ENCODE assay signal across 23 mouse cellular contexts in the genomic region with DNA sequence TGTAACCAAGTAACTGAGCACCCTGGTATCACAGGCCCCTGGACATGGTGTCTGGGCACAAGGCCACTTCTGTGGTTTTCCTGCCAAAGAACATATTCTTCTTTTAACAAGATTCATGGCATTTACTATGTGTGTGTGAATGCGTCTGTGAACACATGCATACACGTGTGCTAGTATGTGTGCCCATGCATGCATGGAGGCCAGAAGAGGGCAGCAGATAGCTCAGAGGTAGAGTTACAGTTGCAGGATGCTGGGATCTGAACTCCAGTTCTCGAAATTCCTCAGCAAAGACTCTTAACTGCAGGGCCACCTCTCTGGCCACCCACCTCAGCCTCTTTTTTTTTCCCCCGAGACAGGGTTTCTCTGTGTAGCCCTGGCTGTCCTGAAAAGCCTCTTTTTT. TPM values are rescaled to one million over a fixed set of nuclear protein-coding genes. Genes with fewer than 3 reads are reported as not detected.
DNase-seq lines count a peak whose midpoint lies in the region; ATAC-seq and TF ChIP-seq lines count a peak whose summit lies in the region.
"Had no signal": no experiment of that assay in that cellular context is flagged by ENCODE, and none has a peak within 500 bp of the region (broad histone marks: within the 10 kb centered on the region; RNA-seq: fewer than 3 reads in every experiment).

No protein-coding gene starts in this region.

- no peak overlapping the region for H3K4me3 ChIP-seq in kidney, adult 2 months (ENCODE audit: insufficient read depth, low read depth, low read length)
- H3K4me3 ChIP-seq in lung, embryonic 14.5 days (ENCODE audit: low read depth, low read length) = no peak overlapping the region
- no peak overlapping the region for H3K4me3 ChIP-seq in ES-Bruce4 (ENCODE audit: low read depth, low read length)
- H3K4me3 ChIP-seq in embryonic fibroblast, embryonic 13.5 days (ENCODE audit: insufficient read depth, low read length) = no peak overlapping the region
- H3K4me3 ChIP-seq: gastrocnemius, adult 2 months; heart, embryonic 12.5 days; hindbrain, embryonic 12.5 days; limb, embryonic 15.5 days; midbrain, embryonic 12.5 days; stomach, embryonic 15.5 days had no signal

- peak; percentile 57 for TF ChIP-seq CTCF in kidney, adult 2 months (conservative IDR thresholded peaks at IDR 0.05; ENCODE audit: insufficient read depth, insufficient read length, low read depth, low read length)
- TF ChIP-seq CTCF in lung, embryonic 14.5 days (IDR thresholded peaks at IDR 0.05; ENCODE audit: low read depth) = peak; percentile 12; the same call in 1 of the 2 replicates
- TF ChIP-seq CTCF in ES-Bruce4 (IDR thresholded peaks at IDR 0.05; ENCODE audit: low read depth, low read length) = peak; percentile 15
- peak; percentile 38; the same call in 1 of the 2 replicates for TF ChIP-seq CTCF in embryonic fibroblast, embryonic 13.5 days (IDR thresholded peaks at IDR 0.05; ENCODE audit: borderline replicate concordance, insufficient read depth, low read length)

- H3K36me3 ChIP-seq in kidney, adult 2 months (ENCODE audit: control insufficient read depth, insufficient read depth, low read length) = peaks cover 3% of the 10 kb centered on the region; the same call in 1 of the 2 replicates
- peaks cover 68% of the 10 kb centered on the region for H3K36me3 ChIP-seq in lung, embryonic 14.5 days (ENCODE audit: insufficient read depth)
- peaks cover 11% of the 10 kb centered on the region for H3K36me3 ChIP-seq in ES-Bruce4 (ENCODE audit: control insufficient read depth, insufficient read depth, low read length, poor library complexity, severe bottlenecking)

- no peaks in the 10 kb centered on the region for H3K9me3 ChIP-seq in lung, embryonic 14.5 days (ENCODE audit: low read depth, low read length)
- H3K9me3 ChIP-seq in ES-Bruce4 (replicated peaks; ENCODE audit: control insufficient read depth, insufficient read depth, low read length, poor library complexity, severe bottlenecking) = no peaks in the 10 kb centered on the region
- H3K9me3 ChIP-seq: hindbrain, embryonic 12.5 days; limb, embryonic 15.5 days; midbrain, embryonic 12.5 days; stomach, embryonic 15.5 days had no signal

- no peak overlapping the region for H3K4me2 ChIP-seq in lung, embryonic 14.5 days
- H3K4me2 ChIP-seq: heart, embryonic 12.5 days; hindbrain, embryonic 12.5 days; limb, embryonic 15.5 days; midbrain, embryonic 12.5 days; stomach, embryonic 15.5 days had no signal

- no peaks in the 10 kb centered on the region for H3K27me3 ChIP-seq in kidney, adult 2 months (replicated peaks; ENCODE audit: control insufficient read depth, insufficient read depth, low read length)
- H3K27me3 ChIP-seq in lung, embryonic 14.5 days (ENCODE audit: insufficient read depth, low read length) = no peaks in the 10 kb centered on the region
- no peaks in the 10 kb centered on the region for H3K27me3 ChIP-seq in ES-Bruce4 (ENCODE audit: control insufficient read depth, insufficient read depth, low read length, poor library complexity, severe bottlenecking)
- H3K27me3 ChIP-seq: heart, embryonic 12.5 days; hindbrain, embryonic 12.5 days; limb, embryonic 15.5 days; midbrain, embryonic 12.5 days; Patski; stomach, embryonic 15.5 days had no signal

- TF ChIP-seq POLR2A in kidney, adult 2 months (IDR thresholded peaks at IDR 0.05; ENCODE audit: low read depth, low read length) = no peak
- no peak for TF ChIP-seq POLR2A in ES-Bruce4 (IDR thresholded peaks at IDR 0.05; ENCODE audit: insufficient read depth, low read length)
- no peak for TF ChIP-seq POLR2A in embryonic fibroblast, embryonic 13.5 days (IDR thresholded peaks at IDR 0.05; ENCODE audit: low read depth, low read length)

- no peak for ATAC-seq in lung, embryonic 14.5 days (ENCODE audit: insufficient read depth)
- ATAC-seq: activated CD4-positive, CD25-positive, alpha-beta regulatory T cell, adult 4 months; Patski had no signal

- 88% methylated on average over 4 of the region's 4 CpGs for WGBS in kidney, adult 2 months
- WGBS in lung, embryonic 14.5 days = 88% methylated on average over 4 of the region's 4 CpGs

- DNase-seq in kidney, adult 2 months = no peak
- no peak for DNase-seq in kidney, adult 11 months
- no peak for DNase-seq in lung, embryonic 14.5 days
- DNase-seq in lung, postnatal 4 days = no peak
- no peak for DNase-seq in cerebellum, postnatal 25 days
- DNase-seq: adrenal gland, postnatal 10 days; cerebellum, adult 11 months; cerebellum, postnatal 10 days; embryo, embryonic 11 days; gastrocnemius, adult 2 months; heart, postnatal 14 days; kidney, postnatal 10 days; lung, postnatal 14 days; right cerebral cortex, postnatal 25 days had no signal

- peaks cover 7% of the 10 kb centered on the region; the same call in 1 of the 2 replicates for H3K4me1 ChIP-seq in kidney, adult 2 months (ENCODE audit: control insufficient read depth, insufficient read depth, low read length)
- H3K4me1 ChIP-seq in lung, embryonic 14.5 days (ENCODE audit: insufficient read depth) = peaks cover 4% of the 10 kb centered on the region; the same call in 1 of the 2 replicates
- no peaks in the 10 kb centered on the region for H3K4me1 ChIP-seq in ES-Bruce4 (ENCODE audit: control insufficient read depth, insufficient read depth, low read length)
- H3K4me1 ChIP-seq in embryonic fibroblast, embryonic 13.5 days (ENCODE audit: control insufficient read depth, insufficient read depth, low read length) = peaks cover 2% of the 10 kb centered on the region; the same call in 1 of the 2 replicates
- H3K4me1 ChIP-seq: midbrain, embryonic 12.5 days had no signal

- no peak overlapping the region for H3K27ac ChIP-seq in kidney, adult 2 months (ENCODE audit: insufficient read depth, low read depth, low read length)
- H3K27ac ChIP-seq in lung, embryonic 14.5 days (ENCODE audit: low read depth) = no peak overlapping the region
- H3K27ac ChIP-seq in ES-Bruce4 (ENCODE audit: insufficient read depth, low read length) = no peak overlapping the region
- no peak overlapping the region for H3K27ac ChIP-seq in embryonic fibroblast, embryonic 13.5 days (ENCODE audit: insufficient read depth, low read length)
- H3K27ac ChIP-seq: gastrocnemius, adult 2 months; hindbrain, embryonic 12.5 days; limb, embryonic 15.5 days; midbrain, embryonic 12.5 days; stomach, embryonic 15.5 days had no signal

- no peak overlapping the region for H3K9ac ChIP-seq in lung, embryonic 14.5 days
- no peak overlapping the region for H3K9ac ChIP-seq in ES-Bruce4 (ENCODE audit: low read depth, poor library complexity, severe bottlenecking)
- H3K9ac ChIP-seq: heart, embryonic 12.5 days; hindbrain, embryonic 12.5 days; limb, embryonic 15.5 days; midbrain, embryonic 12.5 days; stomach, embryonic 15.5 days had no signal

- no peak for TF ChIP-seq EP300 in ES-Bruce4 (IDR thresholded peaks at IDR 0.05; ENCODE audit: insufficient read depth, low read depth, low read length)

RNA-seq across cellular contexts. Expression of a gene that starts 46.7 kb away (rescaled TPM):
- polyA plus RNA-seq in kidney, adult 2 months (2012; rRNA removed) = 122 and 136 TPM in 2 replicates
- 63.0 and 77.1 TPM in 2 replicates for polyA plus RNA-seq in lung, embryonic 14.5 days (2014; fragmentation: Nextera tagmentation; extraction: Ambion mirVana)
- polyA plus RNA-seq in ES-Bruce4 (2011; ENCODE audit: insufficient read depth, insufficient read length, low read depth, missing spikeins) = 29.9 and 34.1 TPM in 2 replicates
- polyA plus RNA-seq in embryonic fibroblast, embryonic 13.5 days (2011; ENCODE audit: insufficient read length, low read depth, missing spikeins) = 49.5 TPM in 2 replicates

RNA-seq across cellular contexts. Expression of a gene that starts 59.6 kb away (rescaled TPM):
- 3.9 and 4.5 TPM in 2 replicates for polyA plus RNA-seq in kidney, adult 2 months (2012; rRNA removed)
- 0.99 and 1.1 TPM in 2 replicates for polyA plus RNA-seq in lung, embryonic 14.5 days (2014; fragmentation: Nextera tagmentation; extraction: Ambion mirVana)
- 0.60 and 0.64 TPM in 2 replicates for polyA plus RNA-seq in ES-Bruce4 (2011; ENCODE audit: insufficient read depth, insufficient read length, low read depth, missing spikeins)
- polyA plus RNA-seq in embryonic fibroblast, embryonic 13.5 days (2011; ENCODE audit: insufficient read length, low read depth, missing spikeins) = 0.44 and 0.65 TPM in 2 replicates
